Mouse (Mus musculus) heart, postnatal 10 days (tissue): Measurements from ENCODE around the gene Rps2. TPM values are rescaled to one million over a fixed set of nuclear protein-coding genes. Genes with fewer than 3 reads are reported as not detected.

Experiments used
- DNase-seq, 2 experiments: peaks; one replicate each; pipeline ENCODE4 v3.0.0; 2021
- intact Hi-C: fragments of 180-260 bp; cut with DNase I; formaldehyde crosslinking; loops from one replicate; pipeline ENCODE4 v1.15.1; 2025
- total RNA-seq, 2 experiments: library from RNA; stranded (reverse); gene quantifications; 2 replicates each; pipeline ENCODE4 v1.2.3; 2021

The Rps2 gene
- total RNA-seq, 2 experiments from 2014 or later, result 730 to 736 TPM

DNA sequence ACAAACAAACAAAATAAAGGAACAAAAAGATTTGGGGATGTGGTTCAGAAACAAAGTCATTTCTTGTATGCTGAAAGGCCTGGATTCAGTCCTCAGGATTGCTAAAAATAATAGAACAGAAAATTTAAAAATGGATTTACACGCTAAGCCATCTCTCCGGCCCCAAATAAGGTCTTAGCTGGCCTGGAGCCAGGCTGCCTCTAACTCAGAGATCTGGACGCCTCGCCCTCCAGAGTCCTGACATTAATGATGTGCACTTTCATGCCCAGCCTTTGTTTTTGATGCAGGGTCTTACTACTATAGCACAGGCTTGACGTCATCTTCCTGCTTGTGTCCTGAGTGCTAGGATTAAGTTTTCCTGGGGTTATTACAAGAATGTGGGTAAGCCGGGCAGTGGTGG lies 11.2 kb downstream of the Rps2 start:
- peak; percentile 54 to 56 for DNase-seq
- intact Hi-C loops, result no loop called here

DNA sequence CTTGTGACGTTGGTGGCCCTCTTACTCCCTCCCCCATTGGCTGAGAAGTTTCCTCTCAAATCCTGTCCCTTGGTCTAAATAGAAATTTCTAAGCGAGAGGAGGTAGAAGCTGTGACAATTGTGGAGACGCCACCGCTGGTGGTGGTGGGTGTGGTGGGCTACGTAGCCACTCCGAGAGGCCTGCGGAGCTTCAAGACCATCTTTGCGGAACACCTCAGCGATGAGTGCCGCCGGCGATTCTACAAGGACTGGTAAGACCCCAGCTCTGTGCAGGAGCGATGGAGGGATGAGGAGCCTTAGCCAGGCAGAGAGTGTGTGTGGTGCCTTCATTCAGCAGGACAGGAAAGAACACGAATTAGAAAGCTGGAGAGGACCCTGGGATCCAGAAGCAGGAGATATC lies 12.9 kb downstream of the Rps2 start:
- intact Hi-C loops, result no loop called here
- no peak for DNase-seq

DNA sequence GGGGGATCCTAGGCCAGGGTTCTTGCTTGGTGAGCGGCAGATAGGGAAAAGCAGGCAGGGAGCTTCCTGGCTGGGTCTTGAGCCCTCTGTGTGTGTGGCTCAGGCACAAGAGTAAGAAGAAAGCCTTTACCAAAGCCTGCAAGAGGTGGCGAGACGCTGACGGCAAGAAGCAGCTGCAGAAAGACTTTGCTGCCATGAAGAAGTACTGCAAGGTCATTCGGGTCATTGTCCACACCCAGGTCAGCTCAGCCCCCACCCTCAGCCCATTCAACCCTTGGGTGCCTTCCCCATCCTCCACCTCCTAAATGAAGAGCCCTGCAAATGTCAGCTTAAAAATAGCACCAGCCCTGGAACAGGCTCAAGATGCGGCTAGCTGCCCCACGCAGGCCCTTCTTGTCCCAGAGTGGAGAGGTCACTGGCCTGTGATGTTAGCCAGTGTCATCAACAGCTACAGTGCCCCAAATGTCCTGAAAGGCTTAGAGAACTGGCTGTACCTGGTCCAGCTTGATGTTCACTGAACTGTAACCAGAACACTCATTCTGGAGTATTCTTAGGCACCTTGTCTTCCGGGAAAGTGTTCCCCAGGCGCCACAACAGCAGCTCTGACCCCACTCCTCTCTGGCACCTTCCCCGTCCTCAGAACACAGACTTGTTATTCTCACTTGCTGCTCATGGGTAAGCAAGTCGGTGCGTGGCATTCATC lies 14.5 kb downstream of the Rps2 start:
- intact Hi-C loops, result no loop called here
- DNase-seq, result peak; percentile 80 to 84

DNA sequence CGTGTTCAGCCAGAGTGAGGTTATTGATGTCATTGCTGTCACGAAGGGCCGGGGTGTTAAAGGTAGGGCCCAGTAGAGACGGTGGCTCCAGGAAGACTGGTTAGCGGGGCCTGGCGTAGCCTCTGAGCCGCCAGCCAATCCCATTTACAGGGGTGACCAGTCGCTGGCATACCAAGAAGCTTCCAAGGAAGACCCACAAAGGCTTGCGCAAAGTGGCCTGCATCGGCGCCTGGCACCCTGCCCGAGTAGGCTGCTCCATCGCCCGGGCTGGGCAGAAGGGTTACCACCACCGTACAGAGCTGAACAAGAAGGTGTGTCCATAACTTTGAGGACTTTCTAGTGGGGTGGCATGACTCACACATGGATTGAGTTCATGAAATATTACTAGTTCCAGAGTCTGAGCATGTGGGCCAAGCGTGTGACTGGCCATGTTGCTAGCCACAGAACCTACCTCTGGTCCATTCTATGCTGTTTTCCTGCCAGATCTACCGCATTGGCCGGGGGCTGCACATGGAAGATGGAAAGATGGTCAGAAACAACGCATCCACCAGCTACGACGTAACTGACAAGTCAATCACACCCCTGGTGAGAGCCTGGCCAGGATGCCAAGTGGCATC lies 15.6 kb downstream of the Rps2 start:
- intact Hi-C loops, result no loop called here
- no peak for DNase-seq

DNA sequence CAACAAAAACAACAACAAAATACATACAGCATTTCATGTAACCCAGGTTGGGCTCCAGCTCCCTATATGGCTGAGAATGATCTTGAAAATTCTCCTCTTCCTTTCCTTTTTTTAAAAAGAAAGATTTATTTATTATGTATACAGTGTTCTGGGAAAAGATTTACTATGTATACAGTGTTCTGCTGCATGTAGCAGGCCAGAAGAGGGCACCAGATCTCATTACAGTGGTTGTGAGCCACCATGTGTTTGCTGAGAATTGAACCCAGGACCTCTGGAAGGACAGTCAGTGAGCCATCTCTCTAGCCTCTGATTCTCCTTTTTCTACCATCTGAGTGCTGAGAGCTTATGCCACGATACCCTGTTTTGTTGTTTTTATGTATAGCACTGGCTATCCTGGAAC lies 16.6 kb downstream of the Rps2 start:
- intact Hi-C loops, result no loop called here

DNA sequence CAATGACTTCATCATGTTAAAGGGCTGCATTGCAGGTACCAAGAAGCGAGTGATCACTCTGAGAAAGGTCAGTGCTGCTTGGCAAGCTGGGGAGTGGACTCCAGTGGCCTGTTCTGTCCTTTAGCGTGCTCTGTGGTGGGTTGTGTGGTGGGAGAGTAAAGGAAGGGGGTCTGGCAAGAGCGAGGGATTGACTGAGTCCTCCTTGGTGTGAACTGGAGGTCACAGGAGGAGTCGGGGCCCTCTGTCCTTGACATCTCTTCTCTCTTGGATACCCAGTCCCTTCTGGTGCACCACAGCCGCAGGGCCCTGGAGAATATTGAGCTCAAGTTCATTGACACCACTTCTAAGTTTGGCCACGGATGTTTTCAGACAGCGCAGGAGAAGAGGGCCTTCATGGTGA lies 17.5 kb downstream of the Rps2 start:
- peak in 1 of 2 experiments; percentile 22 for DNase-seq
- intact Hi-C loops, result loop anchor here (5.0 kb wide), 1 partner anchor 162 kb away; the partner anchor contains the start of genes Eme2, Mrps34 and Nme3

More for the DNA sequence above, 16.6 kb downstream of the Rps2 start:
- no peak for DNase-seq

DNA sequence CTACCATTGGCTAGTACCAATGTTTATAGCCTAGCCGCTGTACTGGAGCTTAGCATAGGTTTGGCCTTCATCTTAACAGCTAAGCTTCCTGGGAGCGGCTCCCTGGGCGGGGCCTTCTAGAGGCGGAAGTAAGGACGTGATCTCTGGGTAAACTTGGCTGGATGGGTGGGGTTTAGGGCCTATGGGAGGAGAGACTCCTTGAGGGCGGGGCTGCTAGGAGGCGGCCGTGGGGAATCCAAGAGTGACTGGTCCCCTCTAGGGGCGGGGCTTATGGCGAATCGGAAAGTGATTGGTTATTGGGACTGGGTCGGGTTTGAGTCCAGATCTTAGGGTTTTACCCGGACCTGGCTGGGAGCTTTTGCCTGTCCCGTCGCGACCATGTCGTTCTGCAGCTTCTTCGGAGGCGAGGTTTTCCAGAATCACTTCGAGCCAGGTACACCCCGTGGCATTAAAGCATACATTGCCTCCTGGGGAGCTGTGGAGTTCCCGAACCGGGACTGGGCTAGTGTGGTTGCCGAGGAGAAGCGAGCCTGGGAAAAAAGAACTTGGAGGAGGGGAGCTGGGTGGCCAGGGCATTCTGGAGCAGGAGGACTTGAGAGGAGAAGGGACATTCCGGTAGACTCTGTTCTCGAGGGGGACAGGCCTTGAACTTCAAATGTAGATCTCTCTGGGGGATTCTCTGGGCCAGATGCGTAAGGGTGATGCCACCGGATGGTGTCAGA lies 18.6 kb downstream of the Rps2 start, which contains the start of gene Msrb1:
Gene Msrb1 (plus strand): TSS at position 313 of the 722 bp plus-strand sequence.
- intact Hi-C loops, result loop anchor here (5.0 kb wide), 1 partner anchor 161 kb away; the partner anchor contains the start of genes Eme2, Mrps34 and Nme3
- peak; percentile 98 for DNase-seq

DNA sequence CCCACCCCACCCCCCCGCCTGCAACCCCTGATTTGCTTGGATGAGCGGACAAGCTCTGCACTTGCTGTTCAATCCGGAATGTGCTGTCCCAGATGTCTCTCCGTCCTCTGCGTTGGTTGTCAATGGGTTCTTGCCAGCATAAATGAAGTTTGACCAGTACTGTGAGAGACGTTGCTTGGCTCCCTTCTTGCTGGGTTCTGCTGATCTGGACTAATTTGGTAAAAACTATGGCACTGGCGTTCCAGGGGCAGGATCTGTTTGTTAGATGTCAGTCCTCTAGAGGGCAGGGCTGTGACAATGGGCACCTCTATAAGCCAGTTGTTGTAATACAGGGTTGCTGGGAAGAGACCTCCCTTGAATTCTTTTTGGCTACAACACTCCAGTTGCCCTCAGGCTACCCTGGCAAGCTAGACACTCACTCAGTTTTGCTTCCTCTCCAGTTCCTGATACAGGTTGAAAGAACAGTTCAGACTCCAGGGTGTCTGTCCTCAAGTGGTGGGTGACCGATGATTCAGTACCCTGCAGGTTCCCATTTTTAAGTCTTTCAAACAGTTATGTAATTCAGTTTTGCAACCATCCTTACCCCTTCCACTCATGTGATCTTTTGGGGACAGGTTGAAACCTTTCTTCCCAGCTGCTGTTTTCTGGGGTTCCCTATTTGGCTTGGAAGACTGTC lies 19.4 kb downstream of the Rps2 start:
- intact Hi-C loops, result loop anchor here (5.0 kb wide), 1 partner anchor 160 kb away; the partner anchor contains the start of genes Eme2, Mrps34 and Nme3
- DNase-seq, result peak in 1 of 2 experiments; percentile 36

DNA sequence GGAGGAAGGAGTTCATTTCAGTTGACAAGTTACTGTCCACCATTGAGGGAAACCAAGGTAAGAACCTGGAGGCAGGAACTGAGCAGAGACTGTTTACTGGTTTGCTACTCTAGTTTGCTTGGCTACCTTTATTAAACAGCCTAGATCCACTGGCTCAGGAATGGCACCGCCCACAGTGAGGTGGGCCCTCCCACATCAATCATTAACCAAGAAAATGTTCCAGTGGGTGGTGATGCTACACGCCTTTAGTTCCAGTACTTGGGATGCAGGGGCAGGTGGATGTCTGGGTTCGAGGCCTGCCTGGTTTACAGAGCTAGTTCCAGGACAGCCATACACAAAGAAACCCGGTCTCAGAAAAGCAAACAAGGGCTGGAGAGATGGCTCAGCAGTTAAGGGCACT lies 20.3 kb downstream of the Rps2 start:
- intact Hi-C loops, result loop anchor here (5.0 kb wide), 1 partner anchor 159 kb away; the partner anchor contains the start of genes Eme2, Mrps34 and Nme3
- DNase-seq, result no peak

DNA sequence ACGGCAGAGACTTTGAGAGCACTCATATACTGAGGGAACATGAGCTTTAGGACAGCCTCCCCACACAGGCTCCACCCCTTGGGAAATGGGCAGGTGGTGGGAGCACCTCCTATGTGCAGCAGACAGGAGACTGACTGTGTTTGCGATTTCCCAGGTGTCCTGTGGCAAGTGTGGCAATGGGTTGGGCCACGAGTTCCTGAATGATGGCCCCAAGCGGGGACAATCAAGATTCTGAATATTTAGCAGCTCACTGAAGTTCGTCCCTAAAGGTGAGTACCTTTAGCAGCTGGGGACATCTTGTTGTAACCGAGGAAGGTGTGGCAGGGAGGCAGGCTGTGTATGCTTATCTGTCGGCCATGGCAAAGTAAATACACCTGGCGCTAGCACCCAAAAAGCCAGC lies 22.0 kb downstream of the Rps2 start:
- intact Hi-C loops, result loop anchor here (5.0 kb wide), 1 partner anchor 157 kb away; the partner anchor contains the start of genes Eme2, Mrps34 and Nme3
- DNase-seq, result no peak

DNA sequence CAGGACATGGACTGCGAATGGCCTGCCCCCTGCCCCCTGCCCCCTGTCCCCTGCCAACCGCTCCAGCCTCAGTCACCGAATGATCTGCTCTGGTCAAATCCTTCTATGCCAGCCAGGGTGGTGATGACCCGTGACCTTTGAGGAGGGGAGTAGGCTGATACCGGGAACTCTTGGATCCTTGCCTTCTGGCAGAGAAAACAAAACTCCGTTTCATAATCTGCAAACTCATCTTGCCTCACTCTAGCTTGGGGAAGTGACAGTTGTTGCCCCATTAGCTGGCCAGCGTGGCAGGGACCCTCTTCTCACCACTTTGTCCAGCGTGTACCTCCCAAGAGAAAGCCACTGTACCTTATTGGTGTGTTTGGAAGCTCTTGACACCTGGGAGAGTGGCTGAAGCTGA lies 24.4 kb downstream of the Rps2 start:
- no peak for DNase-seq
- intact Hi-C loops, result no loop called here

DNA sequence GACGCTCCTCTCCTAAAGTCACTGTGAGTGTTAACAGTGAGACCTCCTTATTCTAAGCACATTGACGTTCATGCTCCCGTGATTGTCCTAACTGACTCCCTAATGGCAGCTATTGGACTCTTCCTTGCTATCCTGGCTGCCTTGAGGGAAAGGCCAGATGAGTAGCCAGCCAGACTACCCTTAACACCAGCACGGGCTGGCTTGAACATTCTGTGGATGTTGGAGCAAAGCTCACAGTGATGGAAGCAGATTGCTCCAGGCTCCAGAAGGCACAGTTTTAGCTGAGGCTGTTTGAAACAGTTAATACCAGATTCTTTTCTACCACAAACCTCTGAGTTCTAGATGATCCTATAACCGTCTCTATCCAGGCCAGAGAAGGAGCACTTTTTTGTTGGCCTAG lies 26.0 kb downstream of the Rps2 start:
- DNase-seq, result no peak
- intact Hi-C loops, result loop anchor here (2.0 kb wide), 1 partner anchor 137 kb away; no protein-coding TSS in a partner anchor

DNA sequence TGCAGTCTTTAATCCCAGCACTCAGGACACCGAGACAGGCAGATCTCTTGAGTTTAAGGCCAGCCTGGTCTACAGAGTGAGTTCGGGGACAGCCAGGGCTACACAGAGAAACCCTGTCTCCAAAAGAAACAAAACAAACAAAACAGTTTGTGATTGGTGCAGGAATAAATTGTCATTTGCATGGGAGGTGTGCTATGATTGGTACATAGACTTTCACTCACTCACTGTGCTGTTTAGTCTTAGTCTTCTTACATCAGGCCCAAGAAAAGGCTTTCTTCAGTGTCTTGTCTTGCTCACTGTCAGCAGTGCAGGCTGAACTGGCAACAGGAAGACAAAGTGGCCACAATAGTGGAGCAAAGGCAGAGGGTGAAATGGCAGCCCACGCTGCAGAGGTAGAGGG lies 26.5 kb downstream of the Rps2 start:
- intact Hi-C loops, result loop anchor here (2.0 kb wide), 1 partner anchor 136 kb away; no protein-coding TSS in a partner anchor
- no peak for DNase-seq

DNA sequence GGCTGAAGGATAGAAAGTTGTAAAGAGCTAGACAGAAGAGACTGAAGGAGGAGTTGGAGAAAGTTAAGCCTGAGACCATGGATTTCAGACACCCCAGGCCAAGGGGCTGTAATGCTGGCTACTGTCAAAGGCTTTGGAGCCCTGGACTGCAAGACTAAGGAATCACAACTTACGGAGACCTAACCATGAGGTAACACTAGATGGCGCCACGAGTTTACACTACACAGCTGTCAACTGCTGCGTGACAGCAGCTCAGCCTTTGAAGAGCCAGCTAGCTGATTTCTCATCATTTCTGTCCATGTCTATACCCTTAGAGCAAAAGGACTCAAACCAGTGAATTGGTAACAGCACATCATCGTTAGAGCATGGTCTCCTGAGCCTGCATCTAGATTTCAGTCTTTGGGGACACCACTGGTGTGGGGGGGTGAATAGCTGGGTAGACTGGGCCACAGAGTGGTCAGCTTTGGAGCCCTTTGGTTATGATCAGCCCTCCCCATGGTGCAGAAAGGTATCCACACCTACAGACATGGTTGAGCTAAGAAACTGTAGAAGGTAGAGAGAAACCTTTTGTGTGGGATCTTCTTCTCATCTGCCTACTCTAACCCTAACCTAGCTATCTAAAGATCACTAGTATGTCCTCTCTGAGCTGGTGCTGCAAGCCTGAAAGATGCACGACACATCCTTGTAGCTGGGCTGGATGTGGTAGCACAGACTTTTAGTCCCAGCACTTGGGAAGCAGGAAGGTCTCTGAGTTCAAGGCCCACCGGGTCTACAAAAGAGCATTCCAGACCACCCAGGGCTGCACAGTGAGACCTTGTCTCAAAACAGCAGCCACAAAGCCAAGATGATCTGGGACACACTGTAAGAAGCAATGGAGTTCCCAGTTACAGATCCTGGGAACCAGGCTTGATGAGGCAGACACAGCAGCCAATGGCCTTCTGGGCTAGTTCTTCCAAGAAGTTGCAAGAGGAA lies 27.9 kb downstream of the Rps2 start:
- DNase-seq, result peak; percentile 88 to 92
- intact Hi-C loops, result loop anchor here (1.0 to 2.0 kb wide), 2 partner anchors 71 to 135 kb away; no protein-coding TSS in a partner anchor

DNA sequence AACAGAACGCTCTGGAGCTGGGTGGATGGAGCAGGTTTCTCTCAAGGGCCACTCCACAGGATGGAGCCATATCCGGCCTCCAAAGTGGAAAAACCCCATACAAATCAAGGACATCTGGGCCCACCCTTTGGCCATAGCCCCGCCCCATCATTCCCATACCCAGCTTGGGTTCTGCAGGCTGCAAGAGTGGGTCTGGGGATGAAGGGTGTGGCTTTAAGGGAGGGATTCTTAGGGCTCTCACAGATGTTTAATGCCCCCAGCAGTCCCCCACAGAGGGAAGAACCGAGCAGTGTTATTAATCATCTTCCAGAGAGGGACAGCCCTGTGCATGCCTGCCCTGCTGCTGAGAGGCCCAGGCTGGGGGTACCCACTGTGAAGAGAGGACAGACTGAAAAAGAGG lies 29.1 kb downstream of the Rps2 start:
- intact Hi-C loops, result no loop called here
- DNase-seq, result no peak

DNA sequence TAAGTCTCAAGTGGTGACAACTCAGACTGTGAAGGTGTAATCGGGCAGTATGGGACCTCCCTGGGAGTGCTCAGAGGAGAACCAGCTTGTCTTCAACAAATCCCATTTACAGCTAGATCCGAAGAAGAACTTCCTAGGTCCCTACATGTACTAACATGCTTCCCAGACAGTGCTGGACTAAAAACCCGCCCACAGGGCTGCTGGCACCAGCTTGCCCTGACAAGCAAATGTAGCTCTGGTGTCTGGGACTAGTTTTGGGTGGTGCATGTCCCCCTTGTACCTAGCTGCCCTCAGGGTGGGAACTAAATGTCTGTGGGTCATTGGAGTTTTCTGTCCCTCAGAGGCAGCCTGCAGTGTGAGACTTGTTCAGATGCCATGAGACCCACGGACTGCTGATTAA lies 33.6 kb downstream of the Rps2 start:
- DNase-seq, result no peak
- intact Hi-C loops, result no loop called here

DNA sequence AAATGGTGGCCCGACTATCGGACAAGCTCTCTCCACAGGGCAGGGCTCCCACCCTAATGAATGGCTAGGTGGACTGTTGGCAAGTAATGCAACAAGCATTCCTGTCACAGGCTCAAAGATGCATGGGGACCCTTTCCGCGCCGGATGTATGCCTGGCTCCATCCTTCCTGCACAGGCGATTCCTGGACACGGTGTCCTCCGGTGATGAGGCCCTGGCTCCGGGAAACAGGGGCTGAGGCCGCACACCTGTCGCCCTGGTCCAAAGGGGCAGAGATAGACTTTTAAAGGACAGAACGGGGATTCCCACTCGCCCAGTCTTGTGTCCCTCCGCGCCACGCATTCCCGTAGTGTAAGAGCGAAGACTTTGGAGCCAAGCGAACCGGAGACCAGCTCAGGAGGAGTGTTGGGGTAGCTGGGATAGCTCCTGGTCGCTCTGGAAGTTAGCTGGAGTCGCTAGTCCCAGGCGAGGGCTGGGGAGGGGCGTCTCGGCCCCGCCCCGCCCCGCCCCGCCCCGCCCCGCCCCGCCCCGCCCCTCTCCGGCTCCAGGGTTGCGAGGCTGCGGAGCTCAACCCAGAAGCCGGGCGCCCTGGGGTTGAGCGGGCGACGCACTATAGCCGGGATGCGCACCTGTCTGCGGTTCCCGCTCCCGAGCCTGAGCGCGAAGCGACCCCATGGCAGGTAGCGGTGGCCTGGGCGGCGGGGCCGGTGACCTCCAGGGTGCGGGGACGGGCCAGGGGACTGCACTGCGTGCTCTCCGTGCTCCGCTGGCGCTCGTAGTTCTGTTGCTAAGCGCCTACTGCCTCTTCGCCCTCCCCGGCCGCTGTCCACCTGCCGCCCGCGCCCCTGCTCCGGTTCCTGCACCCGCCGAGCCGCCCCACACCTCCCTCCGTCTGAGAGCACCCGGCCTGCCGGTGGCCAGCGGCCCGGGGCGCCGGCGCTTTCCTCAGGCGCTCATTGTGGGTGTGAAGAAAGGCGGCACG lies 34.8 kb downstream of the Rps2 start, which contains the start of gene Hs3st6:
Gene Hs3st6 (plus strand): TSS at position 574 of the 980 bp plus-strand sequence.
- intact Hi-C loops, result no loop called here
- no peak for DNase-seq

DNA sequence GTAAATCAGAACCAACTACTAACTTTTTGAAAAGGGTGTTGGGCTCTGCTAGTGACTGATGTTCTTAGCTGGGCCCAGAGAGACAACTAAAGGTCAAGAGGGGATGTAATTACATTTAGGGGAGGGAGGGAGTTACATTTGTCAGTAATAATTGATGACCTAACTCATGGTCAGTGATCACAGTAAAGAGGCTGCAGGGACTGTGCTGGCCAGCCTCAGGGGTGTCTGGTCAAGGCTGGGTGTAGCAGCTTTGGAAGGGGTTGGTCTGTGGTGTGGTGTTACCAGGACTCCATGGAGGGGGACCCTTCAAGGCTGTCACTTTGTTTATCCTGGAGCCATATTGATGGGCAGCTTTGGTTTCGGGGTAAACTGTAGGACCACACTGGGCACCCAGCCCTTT lies 39.5 kb downstream of the Rps2 start:
- no peak for DNase-seq
- intact Hi-C loops, result no loop called here
